Mouse (Mus musculus) G1E (cell line): ENCODE results near the gene Mark2. TPM values are rescaled to one million over a fixed set of nuclear protein-coding genes. Genes with fewer than 3 reads are reported as not detected.

Source experiments
- ATAC-seq: 2 replicates; pipeline ENCODE4 v1.8.0; 2016; ENCODE audit warnings: mild to moderate bottlenecking; ENCODE audit not compliant: insufficient number of reproducible peaks, poor library complexity, low FRiP score, severe bottlenecking; ENCODE audit errors: extremely low read depth
- DNase-seq: peaks from one replicate; pipeline ENCODE4 v3.0.0; 2012; ENCODE audit warnings: low spot score
- H3K27me3 ChIP-seq: 2 replicates; pipeline ENCODE4 v1.6.1; 2012; ENCODE audit warnings: mild to moderate bottlenecking, low read length, inconsistent platforms; ENCODE audit not compliant: insufficient read depth
- H3K36me3 ChIP-seq: replicated peaks from 2 replicates; pipeline ENCODE3; 2012; ENCODE audit warnings: mild to moderate bottlenecking, inconsistent platforms
- H3K4me1 ChIP-seq: 2 replicates; pipeline ENCODE4 v1.6.1; 2012; ENCODE audit warnings: low read depth, low read length, inconsistent platforms, mixed read lengths; ENCODE audit not compliant: insufficient read depth
- H3K4me3 ChIP-seq: 2 replicates; pipeline ENCODE4 v1.5.1; 2012; ENCODE audit warnings: low read depth, mild to moderate bottlenecking, inconsistent platforms, low read length, moderate library complexity, mixed read lengths
- H3K9me3 ChIP-seq: replicated peaks from 2 replicates; pipeline ENCODE4 v1.6.1; 2012; ENCODE audit warnings: inconsistent platforms
- CTCF ChIP-seq: IDR thresholded peaks from 2 replicates; pipeline ENCODE4 v1.5.1; 2012; ENCODE audit warnings: low read depth, low read length, inconsistent platforms, mixed read lengths
- GATA1 ChIP-seq: IDR thresholded peaks from 2 replicates; pipeline ENCODE4 v1.6.1; 2012; ENCODE audit warnings: borderline replicate concordance, low read length, inconsistent platforms, mixed read lengths
- GATA2 ChIP-seq: IDR thresholded peaks from 2 replicates; pipeline ENCODE4 v1.6.1; 2012; ENCODE audit warnings: low read depth, low read length, inconsistent platforms, borderline replicate concordance
- POLR2AphosphoS5 ChIP-seq: IDR thresholded peaks from 2 replicates; pipeline ENCODE4 v1.6.1; 2012; ENCODE audit warnings: low read depth, low read length, inconsistent platforms; ENCODE audit not compliant: insufficient replicate concordance
- TAL1 ChIP-seq: conservative IDR thresholded peaks from 2 replicates; pipeline ENCODE4 v1.6.1; 2012; ENCODE audit warnings: low read depth, low read length, inconsistent platforms, mixed read lengths
- polyA plus RNA-seq: library from polyadenylated mRNA; stranded (reverse); fragments of >175 nt; gene quantifications from 2 replicates; pipeline ENCODE4 v1.2.3, GENCODE M21; 2012
- total RNA-seq, 2 experiments: library from RNA; stranded (forward) in 1 of 2; stranded (reverse) in 1 of 2; fragments of 200-1000 nt in 1 of 2; fragments of >200 nt in 1 of 2; fragmentation: Nextera tagmentation in 1 of 2; gene quantifications; 2 replicates each; pipeline ENCODE4 v1.2.3; 2014 to 2017

The Mark2 gene
- total RNA-seq (2014; fragmentation: Nextera tagmentation) (170 and 182 TPM in 2 replicates), total RNA-seq (2017) (18.4 and 22.0 TPM in 2 replicates), polyA plus RNA-seq (297 and 319 TPM in 2 replicates)

- peak within 1 kb of the TSS; percentile 80 for H3K4me3 ChIP-seq
- H3K4me1 ChIP-seq: peaks cover 47% of the 10 kb centered on the region
- peaks cover 33% of the 10 kb centered on the region for H3K36me3 ChIP-seq
- no peaks in the 10 kb centered on the region for H3K9me3 ChIP-seq
- DNase-seq (peak; percentile 80), ATAC-seq (peak; percentile 81)
- TF ChIP-seq TAL1: no peak
- no peak for TF ChIP-seq GATA1
- no peak for TF ChIP-seq GATA2
- H3K27me3 ChIP-seq: no peaks in the 10 kb centered on the region
Measured at GRCm38 (mm10) chr19:7341512-7342397, at the start of gene Mark2. Gene Mark2, minus strand, starts transcription at chr19:7341860.

- ATAC-seq: no peak
- H3K36me3 ChIP-seq: no peaks in the 10 kb centered on the region
- H3K27me3 ChIP-seq: peaks cover 17% of the 10 kb centered on the region; the same call in 1 of the 2 replicates
- DNase-seq: no peak
- TF ChIP-seq GATA2: no peak
- TF ChIP-seq TAL1: no peak
- no peak for TF ChIP-seq POLR2AphosphoS5
- TF ChIP-seq GATA1: no peak
- no peak for TF ChIP-seq CTCF
- no peak overlapping the region for H3K4me3 ChIP-seq
- H3K9me3 ChIP-seq: peaks cover 8% of the 10 kb centered on the region
- H3K4me1 ChIP-seq: peaks cover 7% of the 10 kb centered on the region
Measured at GRCm38 (mm10) chr19:7388488-7388887, 46.8 kb upstream of the Mark2 start.

DNA sequence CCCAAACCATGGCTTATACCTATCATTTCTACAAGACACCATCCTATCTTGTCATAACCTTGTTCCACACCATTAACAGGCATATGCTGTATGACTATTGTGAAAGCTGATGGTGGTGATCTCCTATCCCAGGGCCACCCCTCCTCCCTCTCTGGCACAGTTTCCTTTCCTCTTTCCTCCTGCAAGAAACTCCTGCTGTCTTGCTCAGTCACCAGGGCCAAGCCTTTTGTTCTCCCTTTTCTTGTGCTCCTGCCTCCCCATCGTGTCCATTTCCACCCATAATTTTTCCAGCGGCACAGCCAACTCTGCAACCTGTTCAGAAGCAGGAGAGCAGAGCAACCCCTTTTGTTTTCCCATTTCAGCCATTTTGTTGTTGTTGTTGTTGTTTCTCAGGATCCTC, 44.4 kb upstream of the Mark2 start:
- TF ChIP-seq POLR2AphosphoS5 (no peak), TAL1 (no peak), CTCF (no peak), GATA2 (no peak), GATA1 (no peak)
- Histone ChIP-seq H3K36me3 (peaks cover 2% of the 10 kb centered on the region), H3K9me3 (peaks cover 6% of the 10 kb centered on the region), H3K27me3 (0 out of 2 replicates have a peak, but pooled peaks cover 2% of the 10 kb centered on the region), H3K4me3 (no peak overlapping the region), H3K4me1 (peaks cover 28% of the 10 kb centered on the region)
- DNase-seq: no peak
- ATAC-seq: no peak

DNA sequence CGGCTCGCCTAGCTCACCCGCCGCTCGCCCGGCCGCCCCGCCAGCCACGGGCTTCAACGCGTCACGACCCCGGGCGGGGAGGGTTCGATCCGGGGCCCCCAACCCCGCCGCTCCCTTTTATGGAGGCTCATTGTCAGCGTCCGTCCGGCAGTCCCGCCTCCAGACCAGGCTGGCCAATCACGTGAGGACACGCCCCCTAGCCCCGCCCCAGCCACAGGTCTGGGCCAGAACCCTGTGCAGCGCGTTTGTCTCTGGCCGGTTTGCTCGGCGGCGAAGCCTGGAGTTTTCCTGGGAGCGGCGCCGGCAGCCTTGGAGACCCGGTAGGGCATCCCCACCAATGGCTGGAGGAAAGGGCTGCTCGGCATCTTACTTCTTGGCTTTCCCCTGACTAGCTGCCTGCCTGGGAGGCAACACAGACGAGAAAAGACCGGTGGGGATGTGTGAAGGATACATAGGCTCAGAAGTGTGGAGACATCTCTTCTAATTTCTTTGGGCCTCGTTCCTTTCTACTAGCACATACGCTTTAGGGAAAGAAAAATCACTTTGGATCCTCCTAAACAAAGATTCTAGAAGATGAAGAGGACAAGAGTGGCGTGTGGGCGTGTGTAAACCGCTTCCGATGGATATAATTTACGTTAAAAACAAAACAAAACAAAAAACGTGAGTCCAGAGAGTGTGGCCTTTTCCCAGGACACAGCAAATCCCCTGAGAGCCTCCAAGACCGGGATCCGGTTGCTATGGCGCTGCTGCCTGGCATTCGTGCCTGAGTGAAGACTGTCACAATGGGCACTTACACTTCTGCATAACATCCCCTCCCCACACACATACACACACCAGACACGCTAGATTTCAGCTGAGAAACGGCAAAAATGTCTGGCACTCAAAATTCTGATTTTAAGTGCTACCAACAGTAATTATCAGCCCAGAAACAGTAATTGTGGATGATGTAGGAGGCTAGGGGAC, 41.5 kb upstream of the Mark2 start, which contains the start of gene Spindoc:
TSS of gene Spindoc (minus strand) at position 92 of the 963 bp plus-strand sequence.
- ATAC-seq: peak; percentile 91
- peaks cover 15% of the 10 kb centered on the region for H3K36me3 ChIP-seq

DNA sequence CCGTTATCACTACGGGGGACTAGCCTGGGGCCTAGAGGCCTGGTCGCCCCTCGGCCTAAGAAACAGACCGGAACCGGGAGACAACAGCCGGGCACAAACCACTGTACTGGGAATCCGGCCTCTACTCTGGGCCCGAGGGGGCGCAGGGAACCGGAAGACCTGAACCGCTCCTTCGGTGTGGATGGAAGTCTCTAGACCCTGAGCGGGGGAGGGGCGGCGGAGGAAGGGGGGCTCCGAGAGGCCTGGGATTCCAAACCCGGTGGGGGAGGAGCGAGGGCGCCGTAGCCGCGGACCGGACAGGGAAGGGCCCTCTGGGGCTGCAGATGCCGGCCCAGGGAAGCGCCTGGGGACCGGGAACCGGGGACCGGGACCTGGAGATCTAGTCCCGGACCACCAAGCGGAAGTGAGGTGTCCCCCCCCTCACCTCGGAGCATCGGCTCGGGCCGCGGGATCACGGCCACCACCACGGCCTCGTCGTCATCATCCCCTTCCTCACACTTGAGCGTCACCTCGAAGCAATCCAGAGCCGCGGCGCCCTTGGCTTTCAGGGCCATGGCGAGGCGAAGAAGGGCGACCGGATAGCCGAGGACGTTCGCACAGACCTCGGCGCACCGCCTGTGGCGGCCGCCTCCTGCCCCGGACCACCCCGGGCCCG, 40.7 kb upstream of the Mark2 start:
- DNase-seq: peak; percentile 42
- TF ChIP-seq TAL1 (no peak), GATA2 (no peak), CTCF (no peak), POLR2AphosphoS5 (no peak), GATA1 (no peak)
- Histone ChIP-seq H3K4me1 (peaks cover 37% of the 10 kb centered on the region), H3K36me3 (peaks cover 17% of the 10 kb centered on the region), H3K27me3 (no peaks in the 10 kb centered on the region), H3K9me3 (no peaks in the 10 kb centered on the region), H3K4me3 (peak overlapping the region; percentile 89)
- no peak for ATAC-seq

More for the DNA sequence above, 41.5 kb upstream of the Mark2 start, which contains the start of gene Spindoc:
- Histone ChIP-seq H3K9me3 (no peaks in the 10 kb centered on the region), H3K27me3 (no peaks in the 10 kb centered on the region), H3K4me1 (peaks cover 32% of the 10 kb centered on the region), H3K4me3 (peak within 1 kb of the TSS; percentile 89)
- TF ChIP-seq TAL1 (no peak), POLR2AphosphoS5 (no peak), CTCF (no peak), GATA1 (no peak)
- peak; percentile 96 for DNase-seq

DNA sequence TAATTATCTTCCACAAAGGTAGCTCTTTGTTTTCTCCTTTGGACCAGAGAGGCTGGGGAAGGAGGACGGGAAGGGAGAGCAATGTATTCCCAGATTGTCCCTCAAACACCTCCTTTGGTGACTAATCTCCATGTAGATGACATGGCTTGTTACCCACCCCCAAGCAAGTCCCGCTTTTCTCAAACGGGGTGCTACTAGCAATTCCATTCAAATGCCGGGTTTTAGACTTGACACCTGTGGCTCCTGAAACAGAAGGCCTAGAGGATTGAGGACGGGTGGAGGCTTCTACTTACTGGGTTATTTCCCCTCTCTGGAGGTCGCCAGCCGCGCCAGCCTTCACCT, 40.2 kb upstream of the Mark2 start:
- H3K4me1 ChIP-seq: peaks cover 37% of the 10 kb centered on the region
- H3K27me3 ChIP-seq: no peaks in the 10 kb centered on the region
- ATAC-seq: no peak

More for the DNA sequence above, 40.2 kb upstream of the Mark2 start:
- no peaks in the 10 kb centered on the region for H3K9me3 ChIP-seq
- H3K36me3 ChIP-seq: peaks cover 17% of the 10 kb centered on the region
- peak; percentile 12 for DNase-seq
- peak overlapping the region; percentile 89 for H3K4me3 ChIP-seq
- no peak for TF ChIP-seq GATA1
- TF ChIP-seq CTCF: no peak
